Mouse (Mus musculus): ENCODE data around the gene Trak1. TPM values are rescaled to one million over a fixed set of nuclear protein-coding genes. Genes with fewer than 3 reads are reported as not detected.

The Trak1 gene
- polyA plus RNA-seq, 1 experiment = 44.1 TPM

GRCm38 (mm10) chr9:121286325-121286901 lies 10.9 kb upstream of the Trak1 start:
- no peak overlapping the region for H3K27ac ChIP-seq (ENCODE audit: insufficient read depth, low read length)
- H3K4me1 ChIP-seq (ENCODE audit: control insufficient read depth, insufficient read depth, low read length) = no peaks in the 10 kb centered on the region
- TF ChIP-seq POLR2A (IDR thresholded peaks at IDR 0.05; ENCODE audit: insufficient read depth, low read length) (no peak), CTCF (IDR thresholded peaks at IDR 0.05; ENCODE audit: low read depth, low read length) (no peak), EP300 (IDR thresholded peaks at IDR 0.05; ENCODE audit: insufficient read depth, low read depth, low read length) (no peak)
- H3K4me3 ChIP-seq (ENCODE audit: low read depth, low read length) = no peak overlapping the region
- no peaks in the 10 kb centered on the region for H3K36me3 ChIP-seq (ENCODE audit: control insufficient read depth, insufficient read depth, low read length, poor library complexity, severe bottlenecking)
- H3K27me3 ChIP-seq (ENCODE audit: control insufficient read depth, insufficient read depth, low read length, poor library complexity, severe bottlenecking) = no peaks in the 10 kb centered on the region
- no peak overlapping the region for H3K9ac ChIP-seq (ENCODE audit: low read depth, poor library complexity, severe bottlenecking)
- peaks cover 8% of the 10 kb centered on the region for H3K9me3 ChIP-seq (replicated peaks; ENCODE audit: control insufficient read depth, insufficient read depth, low read length, poor library complexity, severe bottlenecking)

- Histone ChIP-seq H3K27me3 (ENCODE audit: control insufficient read depth, insufficient read depth, low read length, poor library complexity, severe bottlenecking) (no peaks in the 10 kb centered on the region), H3K9me3 (replicated peaks; ENCODE audit: control insufficient read depth, insufficient read depth, low read length, poor library complexity, severe bottlenecking) (no peaks in the 10 kb centered on the region), H3K27ac (ENCODE audit: insufficient read depth, low read length) (no peak overlapping the region), H3K4me1 (ENCODE audit: control insufficient read depth, insufficient read depth, low read length) (no peaks in the 10 kb centered on the region), H3K4me3 (ENCODE audit: low read depth, low read length) (no peak overlapping the region), H3K9ac (ENCODE audit: low read depth, poor library complexity, severe bottlenecking) (no peak overlapping the region), H3K36me3 (ENCODE audit: control insufficient read depth, insufficient read depth, low read length, poor library complexity, severe bottlenecking) (no peaks in the 10 kb centered on the region)
- TF ChIP-seq EP300 (IDR thresholded peaks at IDR 0.05; ENCODE audit: insufficient read depth, low read depth, low read length) (no peak), CTCF (IDR thresholded peaks at IDR 0.05; ENCODE audit: low read depth, low read length) (no peak), POLR2A (IDR thresholded peaks at IDR 0.05; ENCODE audit: insufficient read depth, low read length) (no peak)
These were observed 6.0 kb upstream of the Trak1 start for GRCm38 (mm10) chr9:121291275-121291674.

GRCm38 (mm10) chr9:121293187-121293586 lies 4.1 kb upstream of the Trak1 start:
- Histone ChIP-seq H3K4me1 (ENCODE audit: control insufficient read depth, insufficient read depth, low read length) (no peaks in the 10 kb centered on the region), H3K27me3 (ENCODE audit: control insufficient read depth, insufficient read depth, low read length, poor library complexity, severe bottlenecking) (no peaks in the 10 kb centered on the region), H3K9ac (ENCODE audit: low read depth, poor library complexity, severe bottlenecking) (no peak overlapping the region), H3K9me3 (replicated peaks; ENCODE audit: control insufficient read depth, insufficient read depth, low read length, poor library complexity, severe bottlenecking) (no peaks in the 10 kb centered on the region), H3K36me3 (ENCODE audit: control insufficient read depth, insufficient read depth, low read length, poor library complexity, severe bottlenecking) (no peaks in the 10 kb centered on the region), H3K27ac (ENCODE audit: insufficient read depth, low read length) (no peak overlapping the region), H3K4me3 (ENCODE audit: low read depth, low read length) (no peak overlapping the region)
- TF ChIP-seq POLR2A (IDR thresholded peaks at IDR 0.05; ENCODE audit: insufficient read depth, low read length) (no peak), EP300 (IDR thresholded peaks at IDR 0.05; ENCODE audit: insufficient read depth, low read depth, low read length) (no peak), CTCF (IDR thresholded peaks at IDR 0.05; ENCODE audit: low read depth, low read length) (no peak)

GRCm38 (mm10) chr9:121295221-121295620 lies 2.1 kb upstream of the Trak1 start:
- H3K9me3 ChIP-seq (replicated peaks; ENCODE audit: control insufficient read depth, insufficient read depth, low read length, poor library complexity, severe bottlenecking) = no peaks in the 10 kb centered on the region
- TF ChIP-seq EP300 (IDR thresholded peaks at IDR 0.05; ENCODE audit: insufficient read depth, low read depth, low read length) (no peak), POLR2A (IDR thresholded peaks at IDR 0.05; ENCODE audit: insufficient read depth, low read length) (no peak), CTCF (IDR thresholded peaks at IDR 0.05; ENCODE audit: low read depth, low read length) (no peak)
- no peak overlapping the region for H3K4me3 ChIP-seq (ENCODE audit: low read depth, low read length)
- no peaks in the 10 kb centered on the region for H3K27me3 ChIP-seq (ENCODE audit: control insufficient read depth, insufficient read depth, low read length, poor library complexity, severe bottlenecking)
- peaks cover 2% of the 10 kb centered on the region for H3K4me1 ChIP-seq (ENCODE audit: control insufficient read depth, insufficient read depth, low read length)
- H3K36me3 ChIP-seq (ENCODE audit: control insufficient read depth, insufficient read depth, low read length, poor library complexity, severe bottlenecking) = no peaks in the 10 kb centered on the region
- H3K9ac ChIP-seq (ENCODE audit: low read depth, poor library complexity, severe bottlenecking) = no peak overlapping the region
- H3K27ac ChIP-seq (ENCODE audit: insufficient read depth, low read length) = no peak overlapping the region

GRCm38 (mm10) chr9:121298065-121298398 lies 730 bp downstream of the Trak1 start:
- Histone ChIP-seq H3K27ac (ENCODE audit: insufficient read depth, low read length) (no peak overlapping the region), H3K36me3 (ENCODE audit: control insufficient read depth, insufficient read depth, low read length, poor library complexity, severe bottlenecking) (no peaks in the 10 kb centered on the region), H3K4me3 (ENCODE audit: low read depth, low read length) (peak overlapping the region; percentile 67), H3K9me3 (replicated peaks; ENCODE audit: control insufficient read depth, insufficient read depth, low read length, poor library complexity, severe bottlenecking) (no peaks in the 10 kb centered on the region), H3K9ac (ENCODE audit: low read depth, poor library complexity, severe bottlenecking) (peak overlapping the region; percentile 90), H3K27me3 (ENCODE audit: control insufficient read depth, insufficient read depth, low read length, poor library complexity, severe bottlenecking) (no peaks in the 10 kb centered on the region), H3K4me1 (ENCODE audit: control insufficient read depth, insufficient read depth, low read length) (peaks cover 3% of the 10 kb centered on the region)
- no peak for TF ChIP-seq CTCF (IDR thresholded peaks at IDR 0.05; ENCODE audit: low read depth, low read length)
- TF ChIP-seq EP300 (IDR thresholded peaks at IDR 0.05; ENCODE audit: insufficient read depth, low read depth, low read length) = no peak
- no peak for TF ChIP-seq POLR2A (IDR thresholded peaks at IDR 0.05; ENCODE audit: insufficient read depth, low read length)

- Histone ChIP-seq H3K4me1 (ENCODE audit: control insufficient read depth, insufficient read depth, low read length) (peaks cover 5% of the 10 kb centered on the region), H3K9me3 (replicated peaks; ENCODE audit: control insufficient read depth, insufficient read depth, low read length, poor library complexity, severe bottlenecking) (no peaks in the 10 kb centered on the region), H3K4me3 (ENCODE audit: low read depth, low read length) (peak overlapping the region; percentile 45), H3K27ac (ENCODE audit: insufficient read depth, low read length) (no peak overlapping the region), H3K9ac (ENCODE audit: low read depth, poor library complexity, severe bottlenecking) (peak overlapping the region; percentile 90), H3K27me3 (ENCODE audit: control insufficient read depth, insufficient read depth, low read length, poor library complexity, severe bottlenecking) (no peaks in the 10 kb centered on the region), H3K36me3 (ENCODE audit: control insufficient read depth, insufficient read depth, low read length, poor library complexity, severe bottlenecking) (no peaks in the 10 kb centered on the region)
- TF ChIP-seq CTCF (IDR thresholded peaks at IDR 0.05; ENCODE audit: low read depth, low read length) (no peak), POLR2A (IDR thresholded peaks at IDR 0.05; ENCODE audit: insufficient read depth, low read length) (no peak), EP300 (IDR thresholded peaks at IDR 0.05; ENCODE audit: insufficient read depth, low read depth, low read length) (no peak)
These were observed 1.2 kb downstream of the Trak1 start for GRCm38 (mm10) chr9:121298411-121299091.

Measured in ES-Bruce4 (cell line).